Mouse (Mus musculus) forebrain, embryonic 10.5 days (tissue): ENCODE data around the gene Flywch1. TPM values are rescaled to one million over a fixed set of nuclear protein-coding genes. Genes with fewer than 3 reads are reported as not detected.
A peak's percentile ranks its signal among the peaks of the same experiment; 100 is the strongest.

Experiments used
- DNase-seq: peaks from one replicate; pipeline ENCODE4 v3.0.0-alpha.2; 2017; ENCODE audit warnings: low spot score; ENCODE audit errors: extremely low spot score
- H3K27ac ChIP-seq: fragments of 300-500 bp; sonication (generic); 2 replicates; pipeline ENCODE4 v1.5.1; 2016; ENCODE audit warnings: mild to moderate bottlenecking
- H3K27me3 ChIP-seq: fragments of 300-500 bp; sonication (generic); 2 replicates; pipeline ENCODE4 v1.6.1; 2016; ENCODE audit warnings: mild to moderate bottlenecking; ENCODE audit not compliant: poor library complexity, severe bottlenecking
- H3K36me3 ChIP-seq: fragments of 300-500 bp; sonication (generic); replicated peaks from 2 replicates; pipeline ENCODE4 v1.6.1; 2016; ENCODE audit warnings: mild to moderate bottlenecking, moderate library complexity
- H3K4me1 ChIP-seq: fragments of 300-500 bp; sonication (generic); 2 replicates; pipeline ENCODE4 v1.6.1; 2016
- H3K4me3 ChIP-seq: fragments of 300-500 bp; sonication (generic); 2 replicates; pipeline ENCODE4 v1.5.1; 2016; ENCODE audit warnings: mild to moderate bottlenecking, moderate library complexity
- H3K9me3 ChIP-seq: fragments of 300-500 bp; sonication (generic); 2 replicates; pipeline ENCODE4 v1.6.1; 2016; ENCODE audit warnings: mild to moderate bottlenecking, moderate library complexity
- WGBS: fragments of 180-500 bp; shearing (Covaris S2); methylation state at CpG from one replicate; pipeline ENCODE4 v1.1.7; 2016; 5-methylcytosine and 5-hydroxymethylcytosine counted together
- polyA plus RNA-seq: library from polyadenylated mRNA; unstranded; fragments of >200 nt; fragmentation: Nextera tagmentation; extraction: Ambion mirVana; gene quantifications from 2 replicates; pipeline ENCODE4 v1.2.1, GENCODE M21; 2016

Gene Flywch1
- polyA plus RNA-seq, 1 experiment from 2014 or later: 197 TPM

DNA sequence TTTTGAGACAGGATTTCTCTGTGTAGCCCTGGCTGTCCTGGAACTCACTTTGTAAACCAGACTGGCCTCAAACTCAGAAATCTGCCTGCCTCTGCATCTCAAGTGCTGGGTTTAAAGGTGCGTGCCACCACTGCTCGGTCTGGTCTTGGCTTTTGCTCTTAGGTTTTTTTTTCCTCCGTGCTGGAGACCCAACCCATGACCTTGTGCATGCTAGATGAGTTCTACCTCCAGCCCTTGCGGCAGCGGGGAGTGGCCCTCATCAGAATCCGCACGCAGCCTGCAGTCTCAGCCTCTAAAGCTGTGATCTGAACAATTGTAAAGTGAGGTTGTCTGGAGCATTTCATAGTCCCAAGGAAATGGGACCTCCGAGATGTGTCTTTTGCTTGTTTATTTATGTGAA, 23.9 kb upstream of the Flywch1 start:
- Histone ChIP-seq H3K9me3 (no peaks in the 10 kb centered on the region), H3K27ac (no peak overlapping the region), H3K4me1 (peaks cover 10% of the 10 kb centered on the region), H3K27me3 (no peaks in the 10 kb centered on the region), H3K36me3 (0 out of 2 replicates have a peak, but pooled peaks cover 4% of the 10 kb centered on the region), H3K4me3 (no peak overlapping the region)
- no peak for DNase-seq
- 96% methylated on average over 8 of the region's 8 CpGs for WGBS

DNA sequence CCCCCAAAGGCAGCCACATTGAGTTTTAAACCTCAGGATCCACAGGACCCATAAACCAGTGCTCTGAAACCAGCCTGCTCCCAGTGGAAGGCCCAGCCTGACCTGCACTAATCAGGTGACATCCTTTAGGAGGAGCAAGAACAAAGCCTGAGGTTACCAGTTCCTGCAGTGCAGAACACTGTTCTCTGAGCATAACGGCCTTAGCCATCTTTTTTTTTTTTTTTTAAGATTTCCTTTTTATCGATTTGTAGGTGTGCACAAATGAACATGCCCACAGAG, 19.6 kb upstream of the Flywch1 start:
- peak overlapping the region; percentile 54 for H3K4me3 ChIP-seq
- 54% methylated on average over 2 of the region's 2 CpGs for WGBS
- no peaks in the 10 kb centered on the region for H3K9me3 ChIP-seq
- peak overlapping the region; percentile 90 for H3K27ac ChIP-seq
- no peak for DNase-seq
- H3K36me3 ChIP-seq: no peaks in the 10 kb centered on the region
- peaks cover 26% of the 10 kb centered on the region for H3K4me1 ChIP-seq
- H3K27me3 ChIP-seq: no peaks in the 10 kb centered on the region

- Histone ChIP-seq H3K27ac (peak within 1 kb of the TSS; percentile 90), H3K4me1 (peaks cover 32% of the 10 kb centered on the region), H3K36me3 (no peaks in the 10 kb centered on the region), H3K9me3 (no peaks in the 10 kb centered on the region), H3K4me3 (peak within 1 kb of the TSS; percentile 54), H3K27me3 (no peaks in the 10 kb centered on the region)
- peak; percentile 80 for DNase-seq
- WGBS: 1% methylated on average over 29 of the region's 29 CpGs
These were observed 19.1 kb upstream of the Flywch1 start, which contains the start of gene Srrm2 for GRCm38 (mm10) chr17:23790269-23791078. Gene Srrm2 (plus strand): TSS chr17:23790532.

- H3K4me1 ChIP-seq: peaks cover 36% of the 10 kb centered on the region
- H3K36me3 ChIP-seq: no peaks in the 10 kb centered on the region
- peak overlapping the region; percentile 90 for H3K27ac ChIP-seq
- DNase-seq: no peak
- H3K27me3 ChIP-seq: no peaks in the 10 kb centered on the region
- H3K9me3 ChIP-seq: no peaks in the 10 kb centered on the region
- H3K4me3 ChIP-seq: peak overlapping the region; percentile 54
- 8% methylated on average over 8 of the region's 8 CpGs for WGBS
These were observed 18.4 kb upstream of the Flywch1 start for GRCm38 (mm10) chr17:23789749-23790268.

DNA sequence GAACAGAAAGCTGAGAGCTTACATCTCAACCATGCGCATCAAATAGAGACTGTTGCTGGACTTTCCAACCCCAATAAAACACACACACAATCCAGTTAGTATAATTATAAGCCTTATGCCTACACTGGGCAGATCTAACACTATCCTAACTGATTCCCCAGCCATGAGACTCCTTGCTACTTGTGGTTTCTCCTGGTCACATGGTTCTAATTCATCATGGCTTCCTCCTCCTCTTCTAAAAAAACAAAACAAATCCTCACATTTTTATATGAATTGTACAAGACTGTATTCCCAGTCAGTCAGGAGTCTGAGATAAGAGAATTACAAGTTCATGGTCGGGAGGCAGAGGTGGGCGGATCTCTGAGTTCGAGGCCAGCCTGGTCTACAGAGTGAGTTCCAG, 17.6 kb upstream of the Flywch1 start:
- Histone ChIP-seq H3K4me3 (no peak overlapping the region), H3K27ac (no peak overlapping the region), H3K27me3 (no peaks in the 10 kb centered on the region), H3K4me1 (peaks cover 36% of the 10 kb centered on the region), H3K36me3 (no peaks in the 10 kb centered on the region), H3K9me3 (no peaks in the 10 kb centered on the region)
- no peak for DNase-seq
- 94% methylated on average over 4 of the region's 4 CpGs for WGBS

DNA sequence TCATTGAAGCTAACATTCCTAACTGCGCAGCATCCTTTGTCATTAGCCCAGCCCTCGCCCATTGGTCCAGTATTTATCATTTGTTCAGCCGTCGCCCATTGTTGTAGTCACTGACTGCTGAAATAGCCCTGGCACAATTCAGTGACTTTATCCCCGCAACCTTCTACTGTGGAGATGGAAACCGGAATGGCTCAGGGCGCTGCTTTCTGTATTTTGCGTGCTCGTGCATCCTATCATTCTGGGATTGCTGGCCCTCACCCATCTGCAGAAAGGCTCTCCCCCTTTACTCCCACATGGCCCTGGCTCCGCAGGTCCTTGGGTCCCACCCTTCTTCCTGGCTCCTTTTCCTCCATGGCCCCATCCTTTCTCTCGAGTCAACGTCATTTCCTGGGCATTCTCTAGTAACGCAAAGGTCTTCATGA, 15.1 kb upstream of the Flywch1 start:
- Histone ChIP-seq H3K9me3 (no peaks in the 10 kb centered on the region), H3K27ac (peak overlapping the region; percentile 87), H3K4me3 (peak overlapping the region; percentile 71), H3K4me1 (peaks cover 36% of the 10 kb centered on the region), H3K27me3 (no peaks in the 10 kb centered on the region), H3K36me3 (no peaks in the 10 kb centered on the region)
- no peak for DNase-seq
- 17% methylated on average over 13 of the region's 13 CpGs for WGBS

DNA sequence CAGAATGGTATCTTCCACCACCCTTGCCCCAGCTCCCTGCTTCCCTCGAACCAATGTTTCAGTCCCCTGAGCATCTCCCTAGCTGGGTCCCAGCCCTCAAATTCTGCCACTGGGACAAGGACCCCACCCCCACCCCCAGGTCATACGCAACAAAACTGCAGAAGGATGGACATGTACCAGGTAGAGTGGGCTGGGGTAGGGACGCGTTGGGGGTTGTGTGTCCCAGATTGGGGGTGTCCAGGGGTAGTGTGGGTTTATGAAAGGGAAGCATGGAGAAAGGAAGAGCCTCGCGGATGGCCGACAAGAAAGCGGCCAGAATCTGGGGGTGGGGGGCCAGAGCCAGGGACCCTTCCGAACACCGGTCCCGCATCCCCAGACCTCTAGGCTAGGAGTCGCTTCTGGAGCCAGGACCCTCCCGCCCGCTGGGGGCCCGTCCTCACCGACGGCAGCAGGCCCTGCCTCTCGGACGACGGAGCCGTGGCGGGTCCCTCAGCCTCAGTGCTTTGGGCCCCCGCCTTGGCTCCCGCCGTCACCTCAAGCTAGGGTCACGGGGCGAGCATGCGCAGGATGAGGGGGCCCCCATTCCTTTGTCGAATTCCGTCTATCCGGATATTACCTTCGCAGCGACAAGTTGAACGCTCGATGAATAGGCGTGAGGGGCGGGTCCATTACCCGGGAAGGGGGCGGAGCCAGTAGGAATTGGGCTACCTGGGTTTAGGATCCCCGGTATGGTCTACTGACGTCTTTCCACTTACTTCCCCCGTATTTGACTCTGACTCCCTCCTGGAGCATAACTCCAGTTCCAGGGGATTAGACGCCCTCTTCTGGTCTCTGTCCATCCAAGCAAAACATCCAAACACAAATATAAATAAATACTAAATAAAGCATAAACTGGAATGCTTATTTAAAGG, 14.4 kb upstream of the Flywch1 start, which contains the start of gene Flywch2:
Flywch2 (minus strand) TSS at position 521 of the 911 bp plus-strand sequence.
- no peaks in the 10 kb centered on the region for H3K9me3 ChIP-seq
- no peaks in the 10 kb centered on the region for H3K36me3 ChIP-seq
- H3K27me3 ChIP-seq: no peaks in the 10 kb centered on the region
- peak within 1 kb of the TSS; percentile 71 for H3K4me3 ChIP-seq
- WGBS: 2% methylated on average over 43 of the region's 43 CpGs
- DNase-seq: peak; percentile 75
- H3K27ac ChIP-seq: peak within 1 kb of the TSS; percentile 87
- H3K4me1 ChIP-seq: peaks cover 31% of the 10 kb centered on the region

- Histone ChIP-seq H3K4me1 (peaks cover 17% of the 10 kb centered on the region), H3K9me3 (no peaks in the 10 kb centered on the region), H3K36me3 (0 out of 2 replicates have a peak, but pooled peaks cover 3% of the 10 kb centered on the region), H3K27me3 (no peaks in the 10 kb centered on the region), H3K27ac (no peak overlapping the region), H3K4me3 (no peak overlapping the region)
- DNase-seq: no peak
These were observed 11.9 kb upstream of the Flywch1 start for GRCm38 (mm10) chr17:23783352-23783751.

DNA sequence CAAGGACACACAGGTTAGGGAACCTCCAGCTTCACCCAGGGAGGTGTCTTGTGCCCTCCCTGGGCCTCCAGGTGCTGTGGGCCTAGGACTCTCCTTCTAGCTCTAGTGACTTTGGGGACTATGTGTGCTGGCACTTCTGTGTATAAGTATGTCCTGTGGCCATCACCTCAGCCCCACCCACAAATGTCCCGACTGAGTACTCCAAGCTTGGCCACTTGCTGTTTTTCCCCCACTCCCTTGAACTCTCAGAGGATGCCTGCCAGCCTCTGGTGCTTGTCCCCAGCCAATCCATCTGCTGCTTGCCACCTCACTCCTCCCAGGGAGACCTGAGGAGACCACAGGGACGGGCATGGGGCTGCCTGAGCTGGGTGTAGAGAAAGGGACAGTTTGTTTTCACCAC, 7.0 kb upstream of the Flywch1 start:
- WGBS: 71% methylated on average over 2 of the region's 2 CpGs
- Histone ChIP-seq H3K27ac (no peak overlapping the region), H3K4me1 (peaks cover 7% of the 10 kb centered on the region), H3K36me3 (0 out of 2 replicates have a peak, but pooled peaks cover 3% of the 10 kb centered on the region), H3K9me3 (no peaks in the 10 kb centered on the region), H3K27me3 (no peaks in the 10 kb centered on the region), H3K4me3 (no peak overlapping the region)
- DNase-seq: no peak

GRCm38 (mm10) chr17:23777141-23777540, 5.7 kb upstream of the Flywch1 start:
- Histone ChIP-seq H3K27ac (no peak overlapping the region), H3K27me3 (no peaks in the 10 kb centered on the region), H3K9me3 (no peaks in the 10 kb centered on the region), H3K4me1 (peaks cover 8% of the 10 kb centered on the region), H3K4me3 (no peak overlapping the region), H3K36me3 (0 out of 2 replicates have a peak, but pooled peaks cover 3% of the 10 kb centered on the region)
- WGBS: 79% methylated on average over 2 of the region's 2 CpGs
- DNase-seq: no peak

DNA sequence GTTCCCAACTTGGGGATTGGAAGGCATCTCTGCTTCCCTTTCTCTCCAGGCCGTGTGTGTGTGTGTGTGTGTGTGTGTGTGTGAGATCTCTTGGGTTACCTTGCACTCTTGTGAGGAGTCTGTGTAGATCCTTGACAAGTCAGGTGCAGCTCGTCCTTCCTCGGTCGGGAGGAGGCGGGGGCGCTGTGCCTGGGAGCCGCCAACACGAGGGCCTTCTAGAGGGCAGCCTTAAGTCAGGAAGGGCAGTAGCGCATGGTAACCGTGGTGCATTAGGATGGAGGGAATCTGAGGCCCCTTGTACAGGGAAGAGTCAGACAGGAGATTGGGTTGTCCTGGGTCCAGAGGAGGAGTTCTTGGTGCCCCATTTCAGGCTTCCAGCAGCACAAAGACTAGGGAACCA, 4.8 kb upstream of the Flywch1 start:
- no peak for DNase-seq
- 77% methylated on average over 10 of the region's 10 CpGs for WGBS
- H3K9me3 ChIP-seq: no peaks in the 10 kb centered on the region

GRCm38 (mm10) chr17:23774090-23774489, 2.7 kb upstream of the Flywch1 start:
- WGBS: 10% methylated on average over 12 of the region's 12 CpGs

More for the DNA sequence above, 4.8 kb upstream of the Flywch1 start:
- Histone ChIP-seq H3K27ac (no peak overlapping the region), H3K36me3 (0 out of 2 replicates have a peak, but pooled peaks cover 3% of the 10 kb centered on the region), H3K27me3 (no peaks in the 10 kb centered on the region), H3K4me1 (peaks cover 13% of the 10 kb centered on the region), H3K4me3 (no peak overlapping the region)

More at GRCm38 (mm10) chr17:23774090-23774489, 2.7 kb upstream of the Flywch1 start:
- DNase-seq: peak; percentile 82
- Histone ChIP-seq H3K4me3 (0 out of 2 replicates have a peak overlapping the region, but pooled peaks have one; percentile 1), H3K4me1 (peaks cover 27% of the 10 kb centered on the region), H3K9me3 (no peaks in the 10 kb centered on the region), H3K36me3 (peaks cover 10% of the 10 kb centered on the region), H3K27me3 (no peaks in the 10 kb centered on the region), H3K27ac (no peak overlapping the region)
